Mouse (Mus musculus) embryo, embryonic 9.5 days (tissue): ENCODE data around the gene Bend3.

Source experiments
- DNase-seq: peaks from one replicate; pipeline ENCODE4 v3.0.0-alpha.2; 2017; ENCODE audit errors: extremely low spot score

Bend3 gene

DNA sequence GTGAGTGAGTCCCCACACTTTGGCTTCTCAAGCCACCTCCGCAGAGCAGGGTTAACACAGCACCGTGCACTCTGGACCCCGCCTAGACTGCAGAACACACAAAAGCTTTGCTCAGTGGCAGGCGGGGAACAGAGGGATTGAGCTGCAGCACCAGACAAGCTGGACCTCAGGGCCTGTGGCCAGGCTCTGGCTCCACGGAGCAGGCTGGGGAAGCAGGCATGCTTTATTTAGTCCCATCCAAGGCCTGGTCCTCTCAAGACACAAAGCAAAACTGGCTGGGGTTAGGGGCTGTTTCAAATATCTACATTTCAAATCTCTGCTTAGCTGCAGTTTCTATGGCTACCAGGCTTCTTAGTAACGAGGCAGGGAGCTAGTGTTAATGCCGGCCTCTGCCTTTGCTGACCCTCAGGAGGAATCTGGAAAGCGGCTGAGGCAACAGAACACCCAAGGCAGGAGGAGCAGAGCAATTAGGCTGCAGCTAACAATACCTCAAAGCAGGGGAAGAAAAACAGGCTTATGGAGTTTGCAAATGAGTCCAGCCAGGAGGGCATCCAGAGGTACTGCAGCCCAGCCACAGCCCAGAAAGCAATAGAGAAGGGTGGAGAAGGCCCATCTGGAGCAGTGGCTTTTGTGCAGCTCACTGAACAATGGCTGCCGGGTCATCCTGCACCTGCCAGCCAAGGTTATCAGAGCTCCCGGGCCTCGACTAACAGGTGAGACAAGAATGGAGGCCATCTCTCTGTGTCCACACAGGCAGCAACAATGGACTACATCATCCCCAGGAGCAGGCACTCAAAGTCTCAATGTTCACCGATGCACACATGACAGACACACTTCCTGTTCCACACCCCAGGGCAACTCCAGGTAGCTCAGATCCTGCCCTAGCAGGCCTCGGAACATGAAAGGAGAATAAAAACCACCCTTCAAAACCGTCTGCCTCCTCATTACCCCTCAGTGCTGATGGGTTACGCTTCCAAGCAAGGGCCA, 48.9 kb downstream of the Bend3 start:
- peak; percentile 35 for DNase-seq

DNA sequence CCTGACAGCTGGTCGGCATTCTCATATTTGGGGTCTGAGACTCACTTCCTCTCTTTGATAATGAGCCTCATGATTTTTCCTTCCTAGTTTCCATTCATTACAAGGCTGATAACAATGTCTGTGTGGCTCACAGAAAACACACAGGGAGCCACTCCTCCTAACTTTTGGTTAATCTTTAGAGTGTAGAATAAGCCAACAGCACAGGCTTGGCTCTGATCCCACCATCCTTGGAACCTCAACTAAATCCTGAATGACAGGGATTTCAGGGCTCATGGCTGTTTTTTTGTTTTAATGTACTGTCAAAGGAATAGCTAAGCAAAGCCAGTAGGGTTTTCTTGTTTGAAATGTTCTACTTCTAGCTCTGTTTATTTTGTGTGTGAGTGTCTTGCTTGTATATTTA, 55.8 kb downstream of the Bend3 start:
- no peak for DNase-seq

DNA sequence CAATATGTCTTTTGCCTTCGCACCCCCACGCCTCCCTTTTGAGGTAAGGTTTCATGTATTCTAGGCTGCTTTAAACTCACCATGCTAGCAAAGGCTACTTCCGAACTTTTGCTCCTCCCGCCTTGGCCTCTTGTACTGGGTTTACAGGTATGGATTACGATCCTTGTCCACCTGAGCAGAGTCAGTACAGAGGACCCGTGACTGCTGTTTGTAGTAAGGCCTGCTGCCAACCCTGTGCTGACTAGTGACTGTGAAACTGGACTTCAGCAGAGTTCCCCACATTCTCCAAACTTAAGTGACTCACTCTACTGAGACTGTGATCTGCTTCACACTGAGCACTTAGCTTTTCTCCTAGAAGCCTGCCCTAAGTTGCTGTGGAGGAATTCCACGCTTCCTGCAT, 59.0 kb downstream of the Bend3 start:
- DNase-seq: no peak

DNA sequence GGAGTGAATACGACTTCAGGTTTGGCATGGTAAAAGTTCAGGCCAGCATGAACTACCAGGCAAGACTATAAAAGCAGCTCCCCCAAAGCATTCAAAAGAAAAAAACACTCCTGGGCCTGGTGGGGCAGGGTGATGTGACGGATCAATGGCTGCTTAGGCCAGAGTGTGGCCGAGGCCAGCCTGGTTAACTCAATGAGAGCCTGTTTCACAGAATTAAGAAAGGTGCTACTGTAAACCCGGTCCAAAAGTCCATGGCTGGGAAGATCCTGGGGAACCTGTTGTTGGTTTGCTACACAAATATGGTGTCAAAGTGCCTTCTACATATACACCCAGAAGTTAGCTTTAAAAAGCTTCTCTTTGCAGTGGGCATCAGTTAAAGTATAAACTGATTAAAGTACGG, 60.2 kb downstream of the Bend3 start:
- DNase-seq: no peak

DNA sequence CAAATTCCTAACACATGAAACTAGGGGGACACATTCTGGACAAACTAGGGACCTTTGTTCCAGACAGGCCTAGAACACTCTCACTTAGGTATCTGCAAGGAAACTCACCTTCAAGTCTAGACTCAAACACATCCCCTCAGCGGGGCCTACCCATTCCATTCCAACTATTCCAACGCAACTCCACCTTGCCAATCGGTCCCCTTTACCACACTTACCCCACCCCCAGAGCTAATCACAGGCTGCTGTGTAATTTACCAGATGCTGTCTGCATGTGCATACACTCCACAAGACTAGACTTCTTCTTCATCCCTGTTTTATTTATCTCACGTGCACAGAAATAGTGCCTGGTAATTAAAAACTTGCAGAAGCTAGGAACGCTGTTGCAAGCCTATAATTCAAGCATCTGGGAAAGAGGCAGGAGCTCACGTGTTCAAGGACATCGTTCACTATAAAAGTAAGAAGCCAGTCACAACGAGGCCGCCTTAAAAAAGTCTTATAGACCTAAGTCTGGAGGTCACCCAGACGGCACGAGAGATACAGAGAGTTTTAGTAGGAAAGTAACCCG, 61.2 kb downstream of the Bend3 start:
- no peak for DNase-seq

DNA sequence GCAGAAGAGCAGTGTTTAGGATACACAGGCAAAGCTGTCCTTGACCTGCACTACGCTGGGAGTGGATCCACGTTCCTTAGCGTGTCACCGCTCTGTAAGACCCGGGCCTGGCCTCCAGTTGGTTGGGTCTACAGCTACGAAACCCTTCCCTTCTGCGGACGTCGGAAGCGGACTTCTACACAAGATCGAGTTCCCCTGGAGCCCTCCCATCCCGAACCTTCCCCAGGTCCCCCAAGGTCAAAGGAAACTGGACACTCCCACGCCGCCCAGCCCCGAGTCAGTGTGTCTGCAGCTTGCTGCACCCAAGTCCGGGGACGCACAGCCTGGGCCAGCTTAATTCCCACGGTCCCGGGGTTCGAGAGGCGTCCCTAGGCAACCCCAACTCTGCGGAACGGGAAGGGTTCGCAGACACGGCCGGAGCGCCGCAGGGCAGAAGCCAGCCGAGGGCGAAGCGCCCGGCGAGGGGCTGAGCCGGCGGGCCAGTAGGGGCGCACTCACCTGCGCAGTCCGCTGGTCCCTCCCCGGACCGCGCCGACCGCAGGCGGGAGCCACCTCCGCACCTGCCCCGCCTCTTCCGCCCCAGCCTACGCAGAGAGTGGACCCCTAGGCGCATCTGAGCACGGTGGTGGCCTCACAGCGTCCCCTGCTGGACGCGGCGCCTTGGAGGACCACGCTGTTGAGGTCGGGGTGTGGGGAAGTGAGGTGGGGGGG, 62.0 kb downstream of the Bend3 start, which contains the start of gene 1700021F05Rik:
1700021F05Rik (minus strand) TSS at position 553 of the 711 bp plus-strand sequence.
- DNase-seq: peak; percentile 98

DNA sequence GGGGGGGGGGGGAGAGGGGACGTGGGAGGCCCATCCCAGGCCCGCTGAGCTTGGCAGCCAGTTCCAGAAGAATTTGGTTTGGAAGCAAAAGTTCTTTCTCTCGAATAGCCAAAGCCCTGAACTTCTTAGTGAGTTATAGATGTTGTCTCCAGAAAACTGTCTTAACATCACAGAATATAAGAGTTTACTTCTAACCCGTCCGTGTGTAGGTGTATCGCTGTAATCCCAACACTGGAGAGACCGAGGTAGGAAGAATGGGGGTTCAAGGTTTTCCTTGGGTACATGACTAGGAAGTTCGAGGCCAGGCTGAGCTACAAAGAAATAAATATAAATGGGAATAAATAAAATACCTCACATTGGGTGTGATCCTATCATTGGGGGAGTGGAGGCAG, 62.5 kb downstream of the Bend3 start:
- no peak for DNase-seq

DNA sequence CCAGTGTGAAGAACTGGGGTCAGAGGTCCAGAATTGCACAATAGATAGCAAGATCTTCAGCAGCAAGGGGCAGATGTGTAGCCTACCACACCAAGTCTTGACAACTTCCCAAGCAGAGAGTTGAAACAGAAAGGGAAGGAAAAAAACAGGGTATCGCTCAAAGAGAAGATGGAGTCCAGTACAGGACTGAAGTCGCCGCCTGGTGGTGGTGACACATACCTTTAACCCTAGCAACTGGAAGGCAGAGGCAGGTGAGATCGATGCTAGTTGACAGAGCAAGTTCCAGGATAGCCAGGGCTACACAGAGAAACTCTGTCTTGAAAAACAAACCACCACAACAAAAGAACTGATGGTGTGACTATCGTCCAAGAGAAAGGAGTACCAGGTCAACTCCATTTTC, 70.8 kb downstream of the Bend3 start:
- no peak for DNase-seq

DNA sequence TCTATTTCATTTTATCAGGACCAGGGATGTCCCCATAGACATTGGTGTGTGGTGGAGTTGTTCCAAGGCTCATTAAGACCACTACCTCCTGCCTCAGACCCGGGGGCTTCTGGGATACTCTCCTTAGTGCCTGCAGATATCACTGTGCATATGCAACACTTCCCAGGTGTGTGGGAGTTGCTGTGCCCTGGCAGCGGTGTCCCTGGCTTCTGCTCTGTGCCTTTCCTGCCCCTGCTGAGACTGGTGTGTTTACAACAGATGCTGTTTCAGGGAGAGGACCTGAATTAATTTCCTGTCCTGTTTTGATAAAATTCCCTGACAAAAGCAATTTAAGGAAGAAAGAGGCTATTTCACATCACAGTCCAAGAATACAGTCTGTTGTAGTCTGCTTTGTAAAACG, 72.3 kb downstream of the Bend3 start:
- no peak for DNase-seq

DNA sequence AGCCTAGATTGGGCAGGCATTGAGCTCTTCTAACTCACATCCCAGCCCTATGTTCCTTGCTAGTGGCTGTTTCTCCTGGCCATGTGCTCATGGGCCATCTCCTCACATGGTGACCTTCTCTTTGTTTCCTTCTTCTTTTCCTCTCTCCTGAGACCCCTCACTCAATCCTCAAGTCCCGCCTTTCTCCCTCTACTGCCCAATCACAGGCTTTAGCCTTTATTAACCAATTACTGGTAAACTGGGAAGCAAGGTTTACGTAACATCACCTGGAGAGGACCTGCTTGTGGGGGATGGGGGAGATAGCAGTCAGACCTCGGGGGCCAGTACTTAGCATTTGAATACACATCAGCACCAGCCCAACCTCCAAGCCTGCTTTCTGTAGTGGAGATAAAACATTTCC, 72.8 kb downstream of the Bend3 start:
- DNase-seq: no peak

DNA sequence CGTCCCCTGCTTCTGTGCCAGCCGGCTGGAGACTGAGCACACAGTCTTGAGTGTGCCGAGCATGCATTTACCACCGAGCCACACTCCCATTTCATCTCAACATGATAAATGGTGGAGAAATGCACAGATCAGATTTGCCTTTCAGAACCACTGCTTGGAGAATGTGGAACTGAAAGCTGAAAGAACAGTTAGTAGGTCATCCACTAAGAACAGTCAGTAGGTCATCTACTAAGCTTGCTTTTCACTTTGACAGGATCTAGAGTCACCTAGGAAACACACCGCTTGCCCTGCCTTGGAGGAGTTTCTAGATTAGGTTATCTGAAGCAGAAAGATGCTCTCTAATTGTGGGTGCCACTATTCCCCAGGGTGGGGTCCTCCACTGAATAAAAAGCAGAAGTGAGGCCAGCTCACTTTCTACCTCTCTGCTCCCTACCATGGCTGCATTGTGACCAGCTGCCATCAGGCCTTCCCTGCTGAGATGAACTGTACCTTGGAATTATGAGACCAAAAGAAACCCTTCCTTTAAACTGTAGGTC, 79.1 kb downstream of the Bend3 start:
- DNase-seq: no peak

DNA sequence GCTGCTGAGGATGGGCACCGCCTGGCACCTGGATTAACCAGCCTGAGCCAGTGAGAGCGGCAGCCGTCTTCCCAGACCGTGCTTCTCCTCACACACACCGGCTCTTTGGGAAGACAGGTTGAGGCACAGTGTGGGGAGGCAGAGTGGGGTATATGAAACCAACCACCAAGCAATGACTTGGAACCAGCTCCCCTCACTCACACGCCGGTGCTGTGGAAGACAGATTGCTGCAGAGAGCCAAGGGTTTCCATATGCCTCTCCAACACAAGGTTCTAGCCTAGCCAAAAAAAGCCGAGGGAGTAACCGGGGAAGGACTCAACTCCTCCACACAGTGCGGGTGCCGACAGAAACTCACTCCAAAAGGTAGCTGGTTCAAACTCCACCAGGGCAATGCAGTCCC, 80.7 kb downstream of the Bend3 start:
- DNase-seq: no peak

DNA sequence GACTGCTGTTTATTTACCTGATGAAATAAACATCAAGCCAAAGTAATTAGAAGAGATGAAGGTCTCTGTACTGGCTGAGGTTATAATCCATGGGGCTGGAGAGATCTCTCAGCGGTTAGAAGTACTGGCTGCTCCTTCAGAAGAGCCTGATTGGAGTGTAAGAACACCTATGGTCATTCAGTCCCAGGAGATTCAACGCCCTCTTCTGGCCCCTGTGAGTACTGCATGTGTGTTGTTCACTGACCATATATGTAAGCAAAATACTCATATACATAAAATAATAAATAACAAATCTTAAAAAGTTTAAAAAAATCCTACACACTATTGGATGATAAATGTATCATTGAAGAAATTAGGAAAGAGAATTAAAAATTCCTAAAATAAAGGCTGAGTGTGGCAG, 82.1 kb downstream of the Bend3 start:
- DNase-seq: no peak

DNA sequence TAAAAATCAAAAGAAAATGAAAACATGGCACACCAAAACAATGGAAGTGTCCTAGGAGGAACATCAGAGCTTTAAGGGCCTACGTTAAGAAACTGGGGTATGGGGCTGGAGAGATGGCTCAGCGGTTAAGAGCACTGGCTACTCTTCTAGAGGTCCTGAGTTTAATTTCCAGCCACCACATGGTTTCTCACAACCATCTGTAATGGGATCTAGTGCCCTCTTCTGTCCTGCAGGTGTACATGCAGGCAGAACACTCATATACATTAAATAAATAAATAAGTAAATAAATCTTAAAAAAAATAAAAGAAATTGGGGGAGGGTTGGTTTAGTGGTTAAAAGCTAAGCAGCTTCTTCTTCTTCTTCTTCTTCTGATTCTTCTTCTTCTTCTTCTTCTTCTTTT, 82.7 kb downstream of the Bend3 start:
- no peak for DNase-seq
